Mouse (Mus musculus): Measurements from ENCODE around the gene Gid4. TPM values are rescaled to one million over a fixed set of nuclear protein-coding genes. Genes with fewer than 3 reads are reported as not detected.
"Not testable (repeated sequence)": the region's sequence is repeated elsewhere in the genome, so short reads cannot be mapped to it uniquely, and the experiment has no call there.

Gid4 gene
- total RNA-seq, 1 experiment from 2014 or later, result 41.0 TPM

- ATAC-seq (replicated peaks; ENCODE audit: low read depth, poor library complexity, severe bottlenecking), result no peak
Measured at GRCm38 (mm10) chr11:60423006-60423405, 6.1 kb downstream of the Gid4 start.

GRCm38 (mm10) chr11:60426417-60426816, 9.5 kb downstream of the Gid4 start:
- ATAC-seq (replicated peaks; ENCODE audit: low read depth, poor library complexity, severe bottlenecking), result no peak

GRCm38 (mm10) chr11:60427628-60428027, 10.7 kb downstream of the Gid4 start:
- ATAC-seq (replicated peaks; ENCODE audit: low read depth, poor library complexity, severe bottlenecking), result no peak

GRCm38 (mm10) chr11:60433501-60433900, 16.6 kb downstream of the Gid4 start:
- no peak for ATAC-seq (replicated peaks; ENCODE audit: low read depth, poor library complexity, severe bottlenecking)

GRCm38 (mm10) chr11:60435133-60435532, 18.2 kb downstream of the Gid4 start:
- no peak for ATAC-seq (replicated peaks; ENCODE audit: low read depth, poor library complexity, severe bottlenecking)

- no peak; the same call in 1 of the 2 replicates for ATAC-seq (replicated peaks; ENCODE audit: low read depth, poor library complexity, severe bottlenecking)
Measured at GRCm38 (mm10) chr11:60436618-60437017, 19.7 kb downstream of the Gid4 start.

GRCm38 (mm10) chr11:60439621-60440020, 22.7 kb downstream of the Gid4 start:
- ATAC-seq (replicated peaks; ENCODE audit: low read depth, poor library complexity, severe bottlenecking), result not testable (repeated sequence)

- no peak for ATAC-seq (replicated peaks; ENCODE audit: low read depth, poor library complexity, severe bottlenecking)
Measured at GRCm38 (mm10) chr11:60440176-60440575, 23.2 kb downstream of the Gid4 start.

GRCm38 (mm10) chr11:60442896-60443295, 26.0 kb downstream of the Gid4 start:
- ATAC-seq (replicated peaks; ENCODE audit: low read depth, poor library complexity, severe bottlenecking), result no peak

GRCm38 (mm10) chr11:60444007-60444406, 27.1 kb downstream of the Gid4 start:
- ATAC-seq (replicated peaks; ENCODE audit: low read depth, poor library complexity, severe bottlenecking), result no peak

- ATAC-seq (replicated peaks; ENCODE audit: low read depth, poor library complexity, severe bottlenecking), result peak; percentile 99
Measured at GRCm38 (mm10) chr11:60454080-60454744, 37.3 kb downstream of the Gid4 start, which contains the start of gene Drg2. Gene Drg2, plus strand, starts transcription at chr11:60454591.

GRCm38 (mm10) chr11:60454745-60455087, 37.8 kb downstream of the Gid4 start:
- peak; percentile 16; the same call in 1 of the 2 replicates for ATAC-seq (replicated peaks; ENCODE audit: low read depth, poor library complexity, severe bottlenecking)

GRCm38 (mm10) chr11:60457973-60458372, 41.0 kb downstream of the Gid4 start:
- no peak for ATAC-seq (replicated peaks; ENCODE audit: low read depth, poor library complexity, severe bottlenecking)

- ATAC-seq (replicated peaks; ENCODE audit: low read depth, poor library complexity, severe bottlenecking), result peak; percentile 64
Measured at GRCm38 (mm10) chr11:60465943-60466380, 49.0 kb downstream of the Gid4 start.

GRCm38 (mm10) chr11:60469039-60469438, 52.1 kb downstream of the Gid4 start, which contains the start of gene Myo15:
Gene Myo15, plus strand, starts transcription at chr11:60469339.
- ATAC-seq (replicated peaks; ENCODE audit: low read depth, poor library complexity, severe bottlenecking), result no peak

GRCm38 (mm10) chr11:60470743-60471142, 53.8 kb downstream of the Gid4 start:
- ATAC-seq (replicated peaks; ENCODE audit: low read depth, poor library complexity, severe bottlenecking), result no peak

GRCm38 (mm10) chr11:60474534-60474933, 57.6 kb downstream of the Gid4 start:
- no peak for ATAC-seq (replicated peaks; ENCODE audit: low read depth, poor library complexity, severe bottlenecking)

GRCm38 (mm10) chr11:60475668-60476362, 58.9 kb downstream of the Gid4 start:
- no peak for ATAC-seq (replicated peaks; ENCODE audit: low read depth, poor library complexity, severe bottlenecking)

GRCm38 (mm10) chr11:60478121-60478520, 61.2 kb downstream of the Gid4 start:
- no peak for ATAC-seq (replicated peaks; ENCODE audit: low read depth, poor library complexity, severe bottlenecking)

GRCm38 (mm10) chr11:60486267-60486666, 69.3 kb downstream of the Gid4 start:
- ATAC-seq (replicated peaks; ENCODE audit: low read depth, poor library complexity, severe bottlenecking), result no peak

GRCm38 (mm10) chr11:60492726-60493125, 75.8 kb downstream of the Gid4 start:
- no peak for ATAC-seq (replicated peaks; ENCODE audit: low read depth, poor library complexity, severe bottlenecking)
